Mouse (Mus musculus) heart, embryonic 14.5 days (tissue): ENCODE data around the gene Wtap. TPM values are rescaled to one million over a fixed set of nuclear protein-coding genes. Genes with fewer than 3 reads are reported as not detected.
"Not testable (repeated sequence)": the region's sequence is repeated elsewhere in the genome, so short reads cannot be mapped to it uniquely, and the experiment has no call there.

Experiments used
- ATAC-seq: fragments of 200-750 bp; cut with Nextera tagmentation; 2 replicates; pipeline ENCODE4 v1.8.0; 2017; ENCODE audit warnings: low read depth, moderate TSS enrichment; ENCODE audit not compliant: insufficient number of reproducible peaks, insufficient read depth, low FRiP score
- H3K27ac ChIP-seq, 2 experiments: fragments of 200-500 bp in 1 of 2; fragments of 300-500 bp in 1 of 2; sonication (generic) in 1 of 2; replicated peaks in 1 of 2; 2 replicates each; pipeline ENCODE4 v1.5.1; 2012 to 2014; ENCODE audit warnings: low read depth in 2 of 2, low read length in 2 of 2, control low read depth in 1 of 2, mild to moderate bottlenecking in 1 of 2, mixed read lengths in 1 of 2; ENCODE audit not compliant: control insufficient read depth in 1 of 2, insufficient read depth in 1 of 2
- H3K27me3 ChIP-seq: fragments of 300-500 bp; sonication (generic); 2 replicates; pipeline ENCODE4 v1.6.1; 2014; ENCODE audit warnings: mild to moderate bottlenecking, low read length, control low read depth; ENCODE audit not compliant: control insufficient read depth, insufficient read depth
- H3K36me3 ChIP-seq: fragments of 300-500 bp; sonication (generic); 2 replicates; pipeline ENCODE4 v1.6.1; 2014; ENCODE audit warnings: mild to moderate bottlenecking, control low read depth, low read length, mixed read lengths; ENCODE audit not compliant: control insufficient read depth, insufficient read depth
- H3K4me1 ChIP-seq, 2 experiments: fragments of 200-500 bp in 1 of 2; fragments of 300-500 bp in 1 of 2; sonication (generic) in 1 of 2; 2 replicates each; pipeline ENCODE4 v1.6.1; 2012 to 2014; ENCODE audit warnings: low read length in 2 of 2, control low read depth in 1 of 2, mixed read lengths in 1 of 2; ENCODE audit not compliant: control insufficient read depth in 2 of 2, insufficient read depth in 2 of 2
- H3K4me2 ChIP-seq: fragments of 300-500 bp; sonication (generic); 2 replicates; pipeline ENCODE4 v1.6.1; 2014; ENCODE audit warnings: mild to moderate bottlenecking, low read length
- H3K4me3 ChIP-seq, 2 experiments: fragments of 200-500 bp in 1 of 2; fragments of 300-500 bp in 1 of 2; sonication (generic) in 1 of 2; 2 replicates each; pipeline ENCODE4 v1.5.1; 2012 to 2014; ENCODE audit warnings: low read length in 2 of 2, mild to moderate bottlenecking in 2 of 2, control low read depth in 1 of 2, low read depth in 1 of 2, moderate library complexity in 1 of 2; ENCODE audit not compliant: control insufficient read depth in 1 of 2, insufficient read depth in 1 of 2
- H3K9ac ChIP-seq: fragments of 300-500 bp; sonication (generic); 2 replicates; pipeline ENCODE4 v1.6.1; 2014; ENCODE audit warnings: mild to moderate bottlenecking, low read length
- H3K9me3 ChIP-seq: fragments of 300-500 bp; sonication (generic); 2 replicates; pipeline ENCODE4 v1.6.1; 2016; ENCODE audit warnings: low read length, control low read depth; ENCODE audit not compliant: control insufficient read depth
- WGBS: fragments of 180-500 bp; shearing (Covaris S2); extraction: QIAGEN DNeasy Blood & Tissue Kit; methylation state at CpG from one replicate; pipeline ENCODE4 v1.1.7; 2014; 5-methylcytosine and 5-hydroxymethylcytosine counted together
- polyA plus RNA-seq: library from polyadenylated mRNA; unstranded; fragments of >200 nt; fragmentation: Nextera tagmentation; extraction: Ambion mirVana; gene quantifications from 2 replicates; pipeline ENCODE4 v1.2.1, GENCODE M21; 2014

Wtap gene
- polyA plus RNA-seq, 1 experiment from 2014 or later: 85.7 TPM

DNA sequence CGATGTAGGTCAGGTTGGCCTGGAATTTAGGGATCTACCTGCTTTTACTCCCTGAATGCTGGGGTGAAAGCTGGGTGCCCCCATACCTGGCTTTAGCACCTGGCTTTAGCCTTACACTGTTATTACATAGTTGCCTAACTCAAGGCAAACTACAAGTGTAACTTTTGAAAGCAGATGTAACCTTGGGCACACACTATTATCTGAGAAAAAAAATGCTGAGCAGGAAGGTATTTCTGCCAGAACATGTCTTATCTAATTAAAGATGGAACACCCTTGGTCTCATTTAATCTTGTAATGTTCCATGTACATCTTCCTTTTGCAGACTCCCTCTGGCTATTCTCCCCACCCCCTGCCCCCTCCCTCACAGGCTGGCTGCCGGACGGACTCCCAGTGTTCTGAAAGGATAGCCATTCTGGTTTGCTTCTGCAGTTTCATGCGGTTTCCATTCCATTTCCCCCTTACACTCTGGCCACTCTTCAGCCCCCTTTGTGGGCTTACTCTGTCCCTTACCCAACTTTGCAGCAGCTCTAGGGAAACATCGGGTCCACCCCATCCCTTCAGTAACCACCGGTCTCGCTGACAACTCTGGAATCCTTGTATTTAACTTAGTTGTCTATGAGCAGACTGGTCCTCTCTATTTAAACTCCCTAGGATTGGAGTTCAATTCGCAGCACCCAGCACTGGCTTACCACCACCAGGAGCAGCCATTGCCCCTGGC, 52.3 kb downstream of the Wtap start:
- WGBS: 77% methylated on average over 8 of the region's 8 CpGs
- no peak overlapping the region for H3K4me3 ChIP-seq
- ATAC-seq: no peak
- H3K27me3 ChIP-seq: no peaks in the 10 kb centered on the region
- no peak overlapping the region for H3K9ac ChIP-seq
- no peak overlapping the region for H3K4me2 ChIP-seq
- no peak overlapping the region for H3K27ac ChIP-seq
- H3K4me1 ChIP-seq: no peaks in the 10 kb centered on the region; a peak in 2 of 4 replicates
- H3K9me3 ChIP-seq: no peaks in the 10 kb centered on the region
- peaks cover 33% of the 10 kb centered on the region for H3K36me3 ChIP-seq

DNA sequence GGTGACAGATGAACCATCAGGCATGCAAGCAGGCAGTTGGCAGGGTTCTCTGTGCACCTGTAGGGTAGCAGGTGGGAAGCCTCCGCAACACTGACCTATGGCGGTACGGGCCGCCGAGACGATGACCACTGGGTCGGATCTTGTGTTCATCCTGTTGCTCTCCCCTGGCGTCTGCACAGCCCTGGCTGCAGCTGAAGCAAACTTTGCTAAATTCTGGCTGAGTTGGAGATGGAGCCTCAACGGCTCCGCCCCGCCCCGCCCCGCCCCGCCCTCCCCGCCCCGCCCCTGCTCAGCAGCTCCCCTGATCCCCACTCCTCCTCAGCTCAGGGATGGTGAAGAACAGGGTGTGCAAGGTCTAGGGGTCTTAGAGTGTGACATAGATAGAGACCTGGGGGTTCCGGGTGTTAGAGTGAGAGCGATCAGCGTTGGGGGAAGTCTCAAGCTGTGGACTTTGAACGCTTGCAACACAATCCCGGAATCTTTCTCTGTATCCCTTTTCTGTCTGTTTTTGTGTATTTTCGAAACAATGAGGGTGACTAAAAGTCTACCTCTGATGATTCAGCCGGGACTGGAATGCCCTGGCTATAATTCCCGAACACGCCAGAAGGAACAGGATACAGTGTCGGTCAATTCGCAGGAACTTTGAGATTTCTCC, 53.7 kb downstream of the Wtap start, which contains the start of gene Acat3:
Gene Acat3, minus strand, starts transcription at position 450 of the 655 bp plus-strand sequence.
- H3K9ac ChIP-seq: no peak within 1 kb of the TSS
- H3K4me1 ChIP-seq: no peaks in the 10 kb centered on the region; a peak in 2 of 4 replicates
- H3K27me3 ChIP-seq: no peaks in the 10 kb centered on the region
- peak within 1 kb of the TSS; percentile 65 for H3K4me2 ChIP-seq
- no peaks in the 10 kb centered on the region for H3K9me3 ChIP-seq
- no peak within 1 kb of the TSS for H3K27ac ChIP-seq
- no peak for ATAC-seq
- 16% methylated on average over 27 of the region's 27 CpGs for WGBS
- H3K36me3 ChIP-seq: peaks cover 23% of the 10 kb centered on the region
- peak within 1 kb of the TSS; percentile 30 to 31 for H3K4me3 ChIP-seq

DNA sequence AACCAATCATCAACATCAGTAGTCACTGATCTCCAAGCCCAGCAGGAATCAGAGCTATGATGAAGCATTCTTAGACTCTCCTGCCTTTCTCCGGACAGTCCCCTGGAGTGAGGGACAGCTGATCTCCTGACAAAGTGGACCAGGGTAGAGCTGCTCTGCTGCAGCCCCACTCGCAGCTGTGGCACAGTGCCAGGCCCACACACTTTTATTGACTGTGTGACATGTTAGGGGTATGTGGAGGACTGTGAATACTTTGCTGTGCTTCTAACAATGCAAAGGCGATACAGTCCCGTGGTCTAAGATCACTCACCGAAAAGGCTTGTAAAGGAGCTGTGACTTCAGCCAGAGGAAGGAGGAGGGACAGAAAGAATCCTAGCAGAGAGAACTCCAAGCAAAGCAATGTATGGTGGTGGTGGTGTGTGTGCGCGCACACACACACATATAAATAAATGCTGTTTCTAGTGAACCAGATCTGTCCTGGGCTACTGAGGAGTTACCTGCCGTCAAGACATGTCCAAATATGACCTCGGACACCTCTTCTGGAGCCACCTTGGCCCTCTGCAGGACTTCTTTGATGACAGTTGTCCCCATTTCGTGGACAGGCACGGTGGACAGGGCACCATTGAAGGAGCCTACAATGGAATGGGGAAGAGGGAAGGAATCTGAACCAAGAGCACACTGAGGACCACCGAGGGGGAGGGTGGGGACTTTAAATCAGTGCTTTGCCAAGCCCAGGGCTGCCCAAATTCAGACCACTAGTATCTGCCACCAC, 54.4 kb downstream of the Wtap start:
- not testable (repeated sequence) for ATAC-seq, H3K4me1 ChIP-seq, H3K27ac ChIP-seq, H3K9ac ChIP-seq, H3K9me3 ChIP-seq, H3K27me3 ChIP-seq
- Histone ChIP-seq H3K36me3 (peaks cover 15% of the 10 kb centered on the region), H3K4me2 (peak overlapping the region; percentile 65), H3K4me3 (peak overlapping the region in 1 of 2 experiments; percentile 30; a peak in 2 of 4 replicates)
- 38% methylated on average over 2 of the region's 12 CpGs for WGBS

DNA sequence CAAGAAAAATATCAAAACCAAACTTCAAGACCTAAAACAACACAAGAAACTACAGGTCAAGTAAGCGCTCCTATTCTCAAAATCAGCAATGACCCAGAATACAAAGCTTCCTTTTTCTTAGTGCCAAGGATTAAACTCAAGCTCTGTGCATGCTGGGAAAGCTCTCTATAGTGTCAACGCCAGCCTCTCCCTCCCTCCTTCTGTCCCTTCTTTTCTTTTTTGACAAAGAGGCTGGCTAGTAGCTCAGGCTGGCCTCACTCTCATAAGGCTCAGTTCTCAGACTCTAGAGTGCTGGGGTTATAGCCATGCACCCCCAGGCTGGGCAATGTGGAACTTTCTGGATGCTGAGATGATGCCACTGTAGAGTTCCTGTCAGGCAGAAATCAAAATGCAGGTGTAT, 55.9 kb downstream of the Wtap start:
- no peak overlapping the region for H3K9ac ChIP-seq
- 60% methylated on average over 2 of the region's 2 CpGs for WGBS
- no peaks in the 10 kb centered on the region; a peak in 2 of 4 replicates for H3K4me1 ChIP-seq
- ATAC-seq: no peak
- no peak overlapping the region for H3K4me3 ChIP-seq
- peaks cover 6% of the 10 kb centered on the region; the same call in 1 of the 2 replicates for H3K36me3 ChIP-seq
- no peak overlapping the region for H3K27ac ChIP-seq
- no peaks in the 10 kb centered on the region for H3K9me3 ChIP-seq
- H3K27me3 ChIP-seq: no peaks in the 10 kb centered on the region
- H3K4me2 ChIP-seq: no peak overlapping the region

DNA sequence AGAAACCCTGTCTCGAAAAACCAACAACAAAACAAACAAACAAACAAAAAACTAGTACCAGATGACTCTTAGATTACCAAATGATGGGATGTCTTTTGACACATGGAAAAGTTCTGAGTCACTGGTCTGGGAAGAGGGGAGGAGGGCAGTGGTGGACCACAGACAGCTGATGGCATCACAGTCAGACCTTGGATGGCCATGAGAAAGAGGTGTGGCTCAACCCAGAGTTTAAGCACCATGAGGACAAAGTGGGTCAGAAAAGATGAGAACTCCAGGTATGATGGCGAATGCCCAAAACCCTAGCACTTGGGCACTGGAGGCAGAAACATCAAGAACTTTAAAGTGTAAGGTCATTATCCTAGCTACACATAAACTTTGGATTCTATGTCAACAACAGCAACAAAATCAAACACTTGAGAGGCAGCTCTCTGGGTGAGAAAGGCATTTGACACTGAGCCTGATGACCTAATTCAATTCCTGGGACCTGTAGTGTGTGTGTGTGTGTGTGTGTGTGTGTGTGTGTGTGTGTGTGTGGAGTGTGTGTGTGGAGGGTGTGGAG, 56.5 kb downstream of the Wtap start:
- 89% methylated on average over 2 of the region's 2 CpGs for WGBS
- no peaks in the 10 kb centered on the region for H3K36me3 ChIP-seq
- H3K27ac ChIP-seq: no peak overlapping the region
- H3K27me3 ChIP-seq: no peaks in the 10 kb centered on the region
- H3K4me2 ChIP-seq: no peak overlapping the region
- no peaks in the 10 kb centered on the region; a peak in 2 of 4 replicates for H3K4me1 ChIP-seq
- no peaks in the 10 kb centered on the region for H3K9me3 ChIP-seq
- H3K4me3 ChIP-seq: no peak overlapping the region
- H3K9ac ChIP-seq: no peak overlapping the region
- ATAC-seq: no peak

DNA sequence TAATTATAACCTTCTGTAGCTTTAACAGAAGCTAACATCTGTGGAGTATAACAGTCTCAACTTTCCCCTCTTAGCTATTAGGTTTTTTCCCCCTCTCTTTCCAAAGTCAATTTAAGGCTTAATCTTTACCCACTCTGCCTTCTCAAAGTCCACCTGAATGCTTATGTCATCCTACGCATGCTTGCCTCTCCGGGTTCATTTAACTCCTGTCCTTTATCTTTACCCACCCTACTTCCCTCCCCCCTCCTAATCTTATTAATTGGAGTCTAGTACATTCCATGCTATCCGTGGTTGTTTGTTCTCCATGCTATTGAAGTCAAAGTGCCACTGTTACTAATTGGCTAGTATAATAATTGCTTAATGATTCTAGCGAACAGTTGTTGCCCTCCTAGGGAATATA, 58.2 kb downstream of the Wtap start:
- no peaks in the 10 kb centered on the region for H3K36me3 ChIP-seq
- no peak overlapping the region for H3K4me2 ChIP-seq
- no peak overlapping the region for H3K4me3 ChIP-seq
- no peaks in the 10 kb centered on the region for H3K9me3 ChIP-seq
- ATAC-seq: no peak
- H3K27me3 ChIP-seq: no peaks in the 10 kb centered on the region
- 66% methylated on average over 4 of the region's 4 CpGs for WGBS
- H3K9ac ChIP-seq: no peak overlapping the region
- H3K27ac ChIP-seq: no peak overlapping the region
- no peaks in the 10 kb centered on the region; a peak in 2 of 4 replicates for H3K4me1 ChIP-seq

DNA sequence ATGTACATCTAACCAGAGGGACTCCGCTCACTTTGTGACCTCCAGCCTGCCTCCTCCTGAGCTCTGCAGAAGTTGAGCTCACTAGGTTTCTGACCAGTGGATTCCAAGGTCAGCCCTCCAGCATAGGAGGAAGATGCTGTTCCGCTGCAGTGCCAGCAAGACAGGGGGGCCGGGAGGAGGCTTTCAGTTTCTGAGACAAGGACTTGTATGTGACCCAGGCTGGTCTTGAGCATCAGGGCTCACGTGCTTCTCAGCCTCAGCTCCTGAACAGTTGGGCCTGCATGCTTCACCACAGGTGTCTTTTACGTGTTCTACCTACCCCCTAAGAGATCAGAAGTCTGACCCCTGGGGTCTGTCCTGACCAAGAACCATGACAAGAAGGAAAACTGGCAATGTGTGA, 62.4 kb downstream of the Wtap start:
- H3K36me3 ChIP-seq, H3K4me2 ChIP-seq, H3K27me3 ChIP-seq, H3K9ac ChIP-seq, ATAC-seq, H3K9me3 ChIP-seq, H3K4me3 ChIP-seq, H3K4me1 ChIP-seq, H3K27ac ChIP-seq: not testable (repeated sequence)
- 83% methylated on average over 5 of the region's 5 CpGs for WGBS
